Mouse (Mus musculus) lung, embryonic 16.5 days (tissue): ENCODE results near the gene Vrk1. TPM values are rescaled to one million over a fixed set of nuclear protein-coding genes. Genes with fewer than 3 reads are reported as not detected.

Experiments used
- ATAC-seq: fragments of 200-750 bp; cut with Nextera tagmentation; 2 replicates; pipeline ENCODE4 v1.8.0; 2017; ENCODE audit warnings: low read depth, mild to moderate bottlenecking, moderate library complexity
- H3K27ac ChIP-seq: fragments of 300-500 bp; sonication (generic); 2 replicates; pipeline ENCODE4 v1.5.1; 2014; ENCODE audit warnings: mild to moderate bottlenecking, control low read depth, low read length
- H3K27me3 ChIP-seq: fragments of 300-500 bp; sonication (generic); 2 replicates; pipeline ENCODE4 v1.6.1; 2014; ENCODE audit warnings: low read depth, low read length, mixed read lengths; ENCODE audit not compliant: control insufficient read depth, insufficient read depth
- H3K36me3 ChIP-seq: fragments of 300-500 bp; sonication (generic); 2 replicates; pipeline ENCODE4 v1.6.1; 2014; ENCODE audit warnings: low read length; ENCODE audit not compliant: control insufficient read depth, insufficient read depth
- H3K4me1 ChIP-seq: fragments of 300-500 bp; sonication (generic); replicated peaks from 2 replicates; pipeline ENCODE4 v1.6.1; 2014; ENCODE audit warnings: low read length, mixed read lengths; ENCODE audit not compliant: control insufficient read depth, insufficient read depth
- H3K4me2 ChIP-seq: fragments of 300-500 bp; sonication (generic); 2 replicates; pipeline ENCODE4 v1.6.1; 2014; ENCODE audit warnings: low read depth, low read length, control low read depth
- H3K4me3 ChIP-seq: fragments of 300-500 bp; sonication (generic); 2 replicates; pipeline ENCODE4 v1.5.1; 2014; ENCODE audit warnings: mild to moderate bottlenecking, low read length, control low read depth
- H3K9ac ChIP-seq: fragments of 300-500 bp; sonication (generic); 2 replicates; pipeline ENCODE4 v1.6.1; 2014; ENCODE audit warnings: low read length, control low read depth
- H3K9me3 ChIP-seq: fragments of 300-500 bp; sonication (generic); 2 replicates; pipeline ENCODE4 v1.6.1; 2016; ENCODE audit warnings: low read length; ENCODE audit not compliant: control insufficient read depth
- WGBS: fragments of 180-500 bp; shearing (Covaris S2); extraction: QIAGEN DNeasy Blood & Tissue Kit; methylation state at CpG from one replicate; pipeline ENCODE4 v1.1.7; 2014; 5-methylcytosine and 5-hydroxymethylcytosine counted together
- polyA plus RNA-seq: library from polyadenylated mRNA; unstranded; fragments of >200 nt; fragmentation: Nextera tagmentation; extraction: Ambion mirVana; gene quantifications from 2 replicates; pipeline ENCODE4 v1.2.1, GENCODE M21; 2015

Gene Vrk1
- polyA plus RNA-seq, 1 experiment from 2014 or later = 71.6 TPM

GRCm38 (mm10) chr12:105993356-105993755 lies 16.7 kb upstream of the Vrk1 start:
- Histone ChIP-seq H3K9ac (no peak overlapping the region), H3K9me3 (no peaks in the 10 kb centered on the region), H3K27ac (no peak overlapping the region), H3K4me1 (no peaks in the 10 kb centered on the region), H3K4me2 (no peak overlapping the region), H3K27me3 (no peaks in the 10 kb centered on the region), H3K36me3 (no peaks in the 10 kb centered on the region), H3K4me3 (no peak overlapping the region)
- 37% methylated on average over 7 of the region's 7 CpGs for WGBS
- no peak for ATAC-seq

GRCm38 (mm10) chr12:105995940-105996339 lies 14.1 kb upstream of the Vrk1 start:
- 55% methylated on average over 4 of the region's 4 CpGs for WGBS

GRCm38 (mm10) chr12:105997028-105997786 lies 12.8 kb upstream of the Vrk1 start:
- 72% methylated on average over 19 of the region's 19 CpGs for WGBS
- Histone ChIP-seq H3K4me2 (no peak overlapping the region), H3K27ac (no peak overlapping the region), H3K9me3 (no peaks in the 10 kb centered on the region), H3K27me3 (no peaks in the 10 kb centered on the region), H3K9ac (no peak overlapping the region), H3K36me3 (no peaks in the 10 kb centered on the region), H3K4me1 (no peaks in the 10 kb centered on the region), H3K4me3 (no peak overlapping the region)
- no peak for ATAC-seq

More at GRCm38 (mm10) chr12:105995940-105996339, 14.1 kb upstream of the Vrk1 start:
- Histone ChIP-seq H3K27ac (no peak overlapping the region), H3K9me3 (no peaks in the 10 kb centered on the region), H3K36me3 (no peaks in the 10 kb centered on the region), H3K9ac (no peak overlapping the region), H3K4me3 (no peak overlapping the region), H3K4me2 (no peak overlapping the region), H3K27me3 (no peaks in the 10 kb centered on the region), H3K4me1 (no peaks in the 10 kb centered on the region)
- ATAC-seq = no peak

- ATAC-seq = no peak
- Histone ChIP-seq H3K27ac (no peak overlapping the region), H3K36me3 (no peaks in the 10 kb centered on the region), H3K27me3 (no peaks in the 10 kb centered on the region), H3K9ac (no peak overlapping the region), H3K9me3 (peaks cover 2% of the 10 kb centered on the region; the same call in 1 of the 2 replicates), H3K4me1 (no peaks in the 10 kb centered on the region), H3K4me3 (no peak overlapping the region), H3K4me2 (no peak overlapping the region)
- WGBS = 55% methylated on average over 8 of the region's 8 CpGs
Measured at GRCm38 (mm10) chr12:106001775-106002174, 8.3 kb upstream of the Vrk1 start.

GRCm38 (mm10) chr12:106004719-106005118 lies 5.3 kb upstream of the Vrk1 start:
- no peak for ATAC-seq
- H3K4me3 ChIP-seq = no peak overlapping the region
- WGBS = 40% methylated on average over 6 of the region's 6 CpGs
- peaks cover 2% of the 10 kb centered on the region; the same call in 1 of the 2 replicates for H3K9me3 ChIP-seq
- H3K36me3 ChIP-seq = no peaks in the 10 kb centered on the region
- no peaks in the 10 kb centered on the region for H3K27me3 ChIP-seq
- H3K9ac ChIP-seq = no peak overlapping the region
- no peak overlapping the region for H3K4me2 ChIP-seq
- H3K4me1 ChIP-seq = no peaks in the 10 kb centered on the region
- H3K27ac ChIP-seq = no peak overlapping the region

GRCm38 (mm10) chr12:106006218-106006617 lies 3.8 kb upstream of the Vrk1 start:
- 75% methylated on average over 6 of the region's 6 CpGs for WGBS
- no peak overlapping the region for H3K4me2 ChIP-seq
- no peak overlapping the region for H3K4me3 ChIP-seq
- H3K36me3 ChIP-seq = no peaks in the 10 kb centered on the region
- peaks cover 2% of the 10 kb centered on the region; the same call in 1 of the 2 replicates for H3K9me3 ChIP-seq
- no peaks in the 10 kb centered on the region for H3K4me1 ChIP-seq
- no peaks in the 10 kb centered on the region for H3K27me3 ChIP-seq
- no peak overlapping the region for H3K27ac ChIP-seq
- H3K9ac ChIP-seq = no peak overlapping the region
- ATAC-seq = no peak

GRCm38 (mm10) chr12:106008348-106009050 lies 1.5 kb upstream of the Vrk1 start:
- no peak overlapping the region for H3K4me3 ChIP-seq
- no peak overlapping the region for H3K27ac ChIP-seq
- no peaks in the 10 kb centered on the region for H3K27me3 ChIP-seq
- ATAC-seq = no peak
- H3K9me3 ChIP-seq = peaks cover 2% of the 10 kb centered on the region; the same call in 1 of the 2 replicates
- no peaks in the 10 kb centered on the region; the same call in 1 of the 2 replicates for H3K4me1 ChIP-seq
- no peak overlapping the region for H3K9ac ChIP-seq
- H3K4me2 ChIP-seq = no peak overlapping the region
- 73% methylated on average over 22 of the region's 22 CpGs for WGBS
- no peaks in the 10 kb centered on the region for H3K36me3 ChIP-seq

GRCm38 (mm10) chr12:106009122-106009870 lies 732 bp upstream of the Vrk1 start:
- Histone ChIP-seq H3K4me2 (peak overlapping the region; percentile 55), H3K36me3 (no peaks in the 10 kb centered on the region), H3K9ac (peak overlapping the region; percentile 58; the same call in 1 of the 2 replicates), H3K4me1 (no peaks in the 10 kb centered on the region; the same call in 1 of the 2 replicates), H3K9me3 (peaks cover 2% of the 10 kb centered on the region; the same call in 1 of the 2 replicates), H3K27ac (no peak overlapping the region), H3K4me3 (peak overlapping the region; percentile 95), H3K27me3 (no peaks in the 10 kb centered on the region)
- ATAC-seq = peak; percentile 0; the same call in 1 of the 2 replicates
- WGBS = 83% methylated on average over 12 of the region's 12 CpGs

- WGBS = 81% methylated on average over 2 of the region's 2 CpGs
- Histone ChIP-seq H3K27me3 (no peaks in the 10 kb centered on the region), H3K4me1 (no peaks in the 10 kb centered on the region; the same call in 1 of the 2 replicates), H3K4me3 (no peak overlapping the region), H3K27ac (no peak overlapping the region), H3K9me3 (no peaks in the 10 kb centered on the region), H3K9ac (no peak overlapping the region), H3K4me2 (no peak overlapping the region), H3K36me3 (no peaks in the 10 kb centered on the region)
- ATAC-seq = no peak
Measured at GRCm38 (mm10) chr12:106012161-106012560, 2.1 kb downstream of the Vrk1 start.
